Mouse (Mus musculus) neutrophil, adult 65 days (primary cell): ENCODE data around the gene Med7. TPM values are rescaled to one million over a fixed set of nuclear protein-coding genes. Genes with fewer than 3 reads are reported as not detected.

Source experiments
- total RNA-seq: library from RNA; stranded (reverse); gene quantifications from 2 replicates; pipeline ENCODE4 v1.2.4, GENCODE M21; 2023

Med7 gene
- total RNA-seq: 40.4 and 56.2 TPM in 2 replicates

GRCm38 (mm10) chr11:46436760-46437458 is at the start of gene Med7:
Gene Med7, plus strand, starts transcription at chr11:46436925.

GRCm38 (mm10) chr11:46389336-46390117 is 47.2 kb upstream of the Med7 start, which contains the start of gene Itk:
Gene Itk, minus strand, starts transcription at chr11:46389515.

GRCm38 (mm10) chr11:46396167-46396859 is 40.4 kb upstream of the Med7 start, which contains the start of gene Fam71b:
Gene Fam71b, plus strand, starts transcription at chr11:46396559.

GRCm38 (mm10) chr11:46454453-46455045 is 17.8 kb downstream of the Med7 start, which contains the start of gene Havcr2:
Gene Havcr2, plus strand, starts transcription at chr11:46454935.

Other genes starting within 250 kb of the Med7 start
- gene Fndc9, start 201.4 kb upstream of the Med7 start, total RNA-seq: not detected in 2 replicates
- gene Cyfip2, start 124.1 kb upstream of the Med7 start, total RNA-seq: 218 and 227 TPM in 2 replicates
- gene Itk, start 47.4 kb upstream of the Med7 start, total RNA-seq: 2.9 and 4.5 TPM in 2 replicates
- 0.57 and 0.64 TPM in 2 replicates for gene Fam71b, start 40.4 kb upstream of the Med7 start, total RNA-seq
- 0.79 and 1.3 TPM in 2 replicates for gene Havcr2, start 18.0 kb downstream of the Med7 start, total RNA-seq
- gene Gm12169, start 87.3 kb downstream of the Med7 start, total RNA-seq: not detected in 2 replicates
- not detected in 2 replicates for gene BC053393, start 134.6 kb downstream of the Med7 start, total RNA-seq
- gene Dppa1, start 192.3 kb downstream of the Med7 start, total RNA-seq: not detected in 2 replicates